Mouse (Mus musculus) bone marrow, adult 2 months (tissue): Measurements from ENCODE around the gene Bahd1. TPM values are rescaled to one million over a fixed set of nuclear protein-coding genes. Genes with fewer than 3 reads are reported as not detected.

Experiments used
- H3K27ac ChIP-seq: fragments of 200-500 bp; 2 replicates; pipeline ENCODE4 v1.5.1; 2012; ENCODE audit warnings: low read depth, mild to moderate bottlenecking, control low read depth, inconsistent platforms, low read length; ENCODE audit not compliant: control insufficient read depth, poor library complexity, insufficient read depth
- H3K4me1 ChIP-seq: fragments of 200-500 bp; 2 replicates; pipeline ENCODE4 v1.6.1; 2011; ENCODE audit warnings: low read length; ENCODE audit not compliant: control insufficient read depth, insufficient read depth
- H3K4me3 ChIP-seq: fragments of 200-500 bp; replicated peaks from 2 replicates; pipeline ENCODE3; 2011; ENCODE audit warnings: mild to moderate bottlenecking, low read depth, low read length, control low read depth; ENCODE audit not compliant: control insufficient read depth
- CTCF ChIP-seq: fragments of 200-500 bp; IDR thresholded peaks from 2 replicates; pipeline ENCODE4 v1.5.1; 2011; ENCODE audit warnings: low read length, control low read depth; ENCODE audit not compliant: control insufficient read depth, insufficient read depth
- POLR2A ChIP-seq: fragments of 200-500 bp; IDR thresholded peaks from 2 replicates; pipeline ENCODE4 v1.6.1; 2011; ENCODE audit warnings: low read depth, mild to moderate bottlenecking, control low read depth, low read length, borderline replicate concordance; ENCODE audit not compliant: control insufficient read depth
- WGBS: fragments of 180-500 bp; shearing (Covaris S2); methylation state at CpG from one replicate; pipeline ENCODE4 v1.1.7; 2018; 5-methylcytosine and 5-hydroxymethylcytosine counted together
- polyA plus RNA-seq: library from polyadenylated mRNA; stranded (reverse); fragments of >200 nt; gene quantifications from 2 replicates; pipeline ENCODE4 v1.2.4, GENCODE M21; 2011; ENCODE audit warnings: low replicate concordance; ENCODE audit not compliant: missing spikeins, insufficient read depth, insufficient read length

Gene Bahd1
- polyA plus RNA-seq, 1 experiment = 8.7 TPM

- WGBS = 90% methylated on average over 8 of the region's 8 CpGs
- no peaks in the 10 kb centered on the region for H3K4me1 ChIP-seq
- no peak overlapping the region for H3K4me3 ChIP-seq
- TF ChIP-seq POLR2A = no peak
- no peak for TF ChIP-seq CTCF
- no peak overlapping the region for H3K27ac ChIP-seq
Observed at GRCm38 (mm10) chr2:118875316-118875715, 24.9 kb upstream of the Bahd1 start.

DNA sequence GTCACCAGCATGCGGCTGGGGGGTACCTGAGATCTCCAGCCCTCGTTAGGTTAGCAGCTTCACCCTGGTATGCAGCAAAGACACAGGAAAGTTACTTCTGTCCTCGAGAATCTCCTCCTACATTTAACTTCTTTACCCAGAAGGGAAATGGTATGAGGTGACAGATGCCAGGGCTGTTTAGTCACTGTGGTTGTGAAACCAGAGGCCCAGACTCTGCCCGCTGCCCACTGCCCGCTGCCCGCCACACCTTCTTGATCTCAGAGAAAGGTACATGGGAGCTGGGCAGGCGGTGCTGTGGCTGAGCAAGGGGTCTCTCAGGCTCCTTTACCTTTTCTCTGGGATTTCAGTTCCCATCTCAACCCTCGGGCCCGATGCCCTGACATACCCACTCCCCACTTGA is 23.7 kb upstream of the Bahd1 start:
- H3K27ac ChIP-seq = no peak overlapping the region
- H3K4me1 ChIP-seq = no peaks in the 10 kb centered on the region
- H3K4me3 ChIP-seq = no peak overlapping the region
- TF ChIP-seq POLR2A (no peak), CTCF (no peak)
- WGBS = 78% methylated on average over 9 of the region's 9 CpGs

DNA sequence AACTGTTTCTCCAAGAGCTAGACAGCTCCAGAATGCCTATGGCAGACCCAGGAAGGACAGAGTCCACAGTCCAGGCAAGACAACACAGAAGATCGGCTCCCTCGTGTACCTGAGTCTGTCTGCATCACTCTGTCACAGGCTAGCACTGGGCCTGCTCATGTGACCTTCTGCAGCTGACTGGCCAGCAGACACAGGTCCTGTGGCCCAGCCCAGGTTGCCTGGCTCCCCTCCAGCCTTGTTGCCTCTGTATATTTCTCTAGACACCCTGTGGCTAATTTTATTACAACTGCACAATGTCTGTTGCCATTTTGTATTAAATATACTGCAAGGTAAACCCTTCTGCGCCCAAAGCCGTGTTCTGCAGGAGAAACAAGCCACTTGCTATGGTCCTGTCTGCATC is 19.2 kb upstream of the Bahd1 start:
- Histone ChIP-seq H3K4me1 (no peaks in the 10 kb centered on the region; the same call in 1 of the 2 replicates), H3K27ac (no peak overlapping the region), H3K4me3 (no peak overlapping the region)
- WGBS = 73% methylated on average over 4 of the region's 4 CpGs
- TF ChIP-seq CTCF = no peak

GRCm38 (mm10) chr2:118881956-118882355 is 18.2 kb upstream of the Bahd1 start:
- TF ChIP-seq POLR2A (no peak), CTCF (no peak)
- Histone ChIP-seq H3K4me1 (no peaks in the 10 kb centered on the region; the same call in 1 of the 2 replicates), H3K4me3 (no peak overlapping the region), H3K27ac (no peak overlapping the region)
- 69% methylated on average over 5 of the region's 5 CpGs for WGBS

- TF ChIP-seq CTCF = peak; percentile 98
- no peak; the same call in 1 of the 2 replicates for TF ChIP-seq POLR2A
- 4% methylated on average over 32 of the region's 32 CpGs for WGBS
- Histone ChIP-seq H3K4me1 (peaks cover 4% of the 10 kb centered on the region; the same call in 1 of the 2 replicates), H3K4me3 (peak overlapping the region; percentile 72), H3K27ac (peak overlapping the region; percentile 69)
Observed at GRCm38 (mm10) chr2:118882840-118883679, 17.1 kb upstream of the Bahd1 start.

DNA sequence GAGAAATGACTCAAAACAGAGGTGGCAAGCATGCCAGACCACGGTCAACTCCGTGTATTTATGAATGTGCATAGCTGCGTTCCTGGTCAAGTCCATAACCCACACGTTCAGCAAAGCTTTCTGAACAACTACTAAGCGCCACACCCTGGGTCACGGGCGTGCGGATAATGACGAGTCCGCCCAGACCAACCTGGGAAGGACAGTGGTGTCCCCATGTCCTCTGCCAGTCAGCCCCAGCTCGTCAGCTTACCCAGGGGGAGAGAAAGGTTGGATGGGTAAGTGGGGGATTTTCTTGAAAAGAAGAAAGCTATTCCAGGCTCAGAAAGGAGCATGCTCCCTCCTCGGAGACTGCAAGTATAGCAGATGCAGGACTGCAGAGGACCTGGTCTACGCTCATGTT is 12.7 kb upstream of the Bahd1 start:
- Histone ChIP-seq H3K4me3 (peak overlapping the region; percentile 52), H3K4me1 (peaks cover 4% of the 10 kb centered on the region; the same call in 1 of the 2 replicates), H3K27ac (peak overlapping the region; percentile 48)
- WGBS = 65% methylated on average over 13 of the region's 13 CpGs
- TF ChIP-seq CTCF (no peak), POLR2A (no peak)

DNA sequence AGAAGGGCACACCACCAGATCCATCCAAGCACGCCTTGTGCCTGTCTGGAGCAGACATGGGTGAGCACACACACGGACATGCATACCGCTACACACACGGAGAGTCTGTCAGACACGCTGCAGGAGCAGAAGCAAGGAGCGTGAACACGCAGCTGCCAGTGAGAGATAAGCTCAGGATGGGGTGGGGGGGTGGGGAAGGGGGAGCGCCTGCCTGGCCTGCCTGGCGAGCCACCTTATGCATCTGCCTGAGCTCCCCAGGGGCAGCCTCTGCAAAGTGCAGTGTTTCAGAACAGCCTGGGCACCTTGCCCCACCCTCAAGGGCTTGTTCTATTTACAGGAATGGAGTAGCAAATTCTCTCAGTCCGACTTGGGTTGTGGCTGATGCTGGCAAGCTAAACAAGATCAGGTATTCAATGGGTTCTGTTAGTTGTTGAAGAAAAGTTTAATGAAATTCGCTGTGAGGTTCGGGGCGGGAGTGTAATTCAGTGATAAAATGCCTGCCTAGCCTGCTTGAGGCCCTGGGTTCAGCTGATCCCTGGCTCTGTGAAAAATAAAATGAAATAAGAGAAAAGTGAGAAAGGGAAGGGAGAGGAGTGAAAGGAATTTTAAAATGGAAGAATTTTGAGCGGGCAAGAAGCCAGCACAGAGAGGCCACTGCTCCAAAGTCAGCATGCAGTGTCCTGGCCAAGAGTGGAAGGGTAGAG is 12.2 kb upstream of the Bahd1 start:
- Histone ChIP-seq H3K4me1 (peaks cover 4% of the 10 kb centered on the region; the same call in 1 of the 2 replicates), H3K27ac (peak overlapping the region; percentile 48), H3K4me3 (peak overlapping the region; percentile 52)
- TF ChIP-seq POLR2A = 0 out of 2 replicates have a peak, but pooled peaks have one; percentile 25
- TF ChIP-seq CTCF = no peak
- WGBS = 18% methylated on average over 14 of the region's 14 CpGs

GRCm38 (mm10) chr2:118891173-118891572 is 9.0 kb upstream of the Bahd1 start:
- TF ChIP-seq POLR2A (no peak), CTCF (no peak)
- Histone ChIP-seq H3K4me3 (no peak overlapping the region), H3K4me1 (peaks cover 4% of the 10 kb centered on the region; the same call in 1 of the 2 replicates), H3K27ac (no peak overlapping the region)
- 82% methylated on average over 4 of the region's 4 CpGs for WGBS
